8 mouse cellular contexts compared by ENCODE assay signal in the genomic region with DNA sequence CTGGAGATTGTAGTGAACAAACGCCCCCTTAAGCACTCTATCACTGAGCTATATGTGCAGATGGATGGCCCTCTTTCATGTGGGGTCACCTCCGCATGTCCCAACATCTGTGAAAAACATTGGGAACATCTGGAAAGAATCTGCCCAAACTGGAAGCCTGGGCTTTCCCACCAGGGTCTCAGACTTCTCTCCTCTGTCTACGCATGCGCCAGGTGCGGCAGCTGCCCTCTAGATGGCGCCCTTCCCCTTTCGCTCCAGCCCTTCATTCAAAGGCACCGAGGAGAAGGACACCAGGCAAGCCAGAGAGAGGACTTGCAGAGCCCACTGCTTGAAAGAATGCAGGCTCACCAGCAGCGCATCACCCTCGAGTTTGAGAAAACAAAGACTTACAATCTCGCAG. TPM values are rescaled to one million over a fixed set of nuclear protein-coding genes. Genes with fewer than 3 reads are reported as not detected.
DNase-seq lines count a peak whose midpoint lies in the region; ATAC-seq lines count a peak whose summit lies in the region.

No protein-coding gene starts in this region.

- no peak overlapping the region for H3K27ac ChIP-seq in intestine, embryonic 14.5 days (ENCODE audit: low read depth)

- no peak overlapping the region for H3K4me3 ChIP-seq in intestine, embryonic 14.5 days (ENCODE audit: low read depth, low read length)

- intact Hi-C loops in left cerebral cortex, postnatal 25 days (cut with DNase I), result loop anchor here (1.0 kb wide), 1 partner anchor 37 kb away; no protein-coding TSS in a partner anchor

- peak; percentile 65 for ATAC-seq in activated CD4-positive, CD25-positive, alpha-beta regulatory T cell, adult 4 months
- ATAC-seq in intestine, embryonic 14.5 days (replicated peaks; ENCODE audit: low FRiP score, low TSS enrichment, low read depth), result peak; percentile 52

- H3K36me3 ChIP-seq in intestine, embryonic 14.5 days (ENCODE audit: control insufficient read depth, insufficient read depth, low read length), result no peaks in the 10 kb centered on the region

- no peak overlapping the region for H3K9ac ChIP-seq in intestine, embryonic 14.5 days (ENCODE audit: low read length)

- DNase-seq in embryo, embryonic 10.5 days (ENCODE audit: low spot score), result peak; percentile 97
- peak; percentile 77 for DNase-seq in gastrocnemius, postnatal 25 days
- DNase-seq in intestine, embryonic 14.5 days (ENCODE audit: low spot score), result peak; percentile 96
- peak; percentile 79 to 85 for DNase-seq in left cerebral cortex, postnatal 25 days (ENCODE audit: low spot score in 2 of 2)
- peak; percentile 94 for DNase-seq in mesoderm, embryonic 11.5 days (ENCODE audit: low read depth, low spot score)
- peak; percentile 50 to 72 for DNase-seq in right cerebral cortex, postnatal 36 days (ENCODE audit: low spot score in 2 of 2)
- peak; percentile 81 to 90 for DNase-seq in urinary bladder, postnatal 4 days (ENCODE audit: low spot score in 2 of 2)

- H3K4me1 ChIP-seq in intestine, embryonic 14.5 days (replicated peaks; ENCODE audit: control insufficient read depth, insufficient read depth, low read length), result 0 out of 2 replicates have a peak, but pooled peaks cover 3% of the 10 kb centered on the region

- H3K9me3 ChIP-seq in intestine, embryonic 14.5 days (ENCODE audit: control insufficient read depth, low read length), result no peaks in the 10 kb centered on the region

- no peak overlapping the region for H3K4me2 ChIP-seq in intestine, embryonic 14.5 days (ENCODE audit: low read length)

- no peaks in the 10 kb centered on the region for H3K27me3 ChIP-seq in intestine, embryonic 14.5 days (replicated peaks; ENCODE audit: control insufficient read depth, insufficient read depth, low read length)

- under 1% methylated on average over 11 of the region's 11 CpGs for WGBS in intestine, embryonic 14.5 days

RNA-seq across cellular contexts. Expression of a gene that starts 8.7 kb away (rescaled TPM):
- 10 to 100 TPM; 22.0 to 34.6 TPM for polyA plus RNA-seq in activated CD4-positive, CD25-positive, alpha-beta regulatory T cell, adult 4 months (2017; shearing (Covaris generic))
- 1 to 10 TPM; 1.8 to 3.5 TPM for total RNA-seq in gastrocnemius, postnatal 25 days (2021)
- 4.1 and 5.0 TPM in 2 replicates for polyA plus RNA-seq in intestine, embryonic 14.5 days (2014; fragmentation: Nextera tagmentation; extraction: Ambion mirVana)
- 1 to 10 TPM in 1 of 2 experiments, under 1 TPM in 1; 0.66 to 1.2 TPM for total RNA-seq in left cerebral cortex, postnatal 25 days (2021)

RNA-seq across cellular contexts. Expression of a gene that starts 20.2 kb away (rescaled TPM):
- polyA plus RNA-seq in activated CD4-positive, CD25-positive, alpha-beta regulatory T cell, adult 4 months (2017; shearing (Covaris generic)), result 100 to 1,000 TPM; 281 to 355 TPM
- total RNA-seq in gastrocnemius, postnatal 25 days (2021), result 10 to 100 TPM; 13.5 to 21.2 TPM
- polyA plus RNA-seq in intestine, embryonic 14.5 days (2014; fragmentation: Nextera tagmentation; extraction: Ambion mirVana), result 325 and 351 TPM in 2 replicates
- 10 to 100 TPM; 37.5 to 39.2 TPM for total RNA-seq in left cerebral cortex, postnatal 25 days (2021)

RNA-seq across cellular contexts. Expression of a gene that starts 42.7 kb away (rescaled TPM):
- under 1 TPM in 1 of 2 experiments, not detected in 1; 0.25 TPM for polyA plus RNA-seq in activated CD4-positive, CD25-positive, alpha-beta regulatory T cell, adult 4 months (2017; shearing (Covaris generic))
- total RNA-seq in gastrocnemius, postnatal 25 days (2021), result 1 to 10 TPM; 2.8 to 3.0 TPM
- 4.6 and 4.9 TPM in 2 replicates for polyA plus RNA-seq in intestine, embryonic 14.5 days (2014; fragmentation: Nextera tagmentation; extraction: Ambion mirVana)
- total RNA-seq in left cerebral cortex, postnatal 25 days (2021), result 1 to 10 TPM; 3.1 to 3.2 TPM
